Mouse (Mus musculus) C2C12 (cell line): ENCODE measurements around the gene Ggta1.

Source experiments
- CEBPB ChIP-seq: IDR thresholded peaks from one replicate; pipeline ENCODE4 v1.6.1; 2011; ENCODE audit warnings: low read depth, mild to moderate bottlenecking, control low read depth, moderate library complexity
- CTCF ChIP-seq: IDR thresholded peaks from one replicate; pipeline ENCODE4 v1.5.1; 2011; ENCODE audit not compliant: control insufficient read depth, insufficient read depth, insufficient read length
- FOSL1 ChIP-seq: IDR thresholded peaks from one replicate; pipeline ENCODE4 v1.8.0; 2011; ENCODE audit warnings: mild to moderate bottlenecking, low read length; ENCODE audit not compliant: poor library complexity, insufficient read depth, severe bottlenecking
- MAX ChIP-seq: IDR thresholded peaks from one replicate; pipeline ENCODE4 v1.6.1; 2011; ENCODE audit warnings: mild to moderate bottlenecking, control low read depth
- MYOG ChIP-seq: IDR thresholded peaks from one replicate; pipeline ENCODE4 v1.6.1; 2011; ENCODE audit not compliant: control insufficient read depth, insufficient read length; ENCODE audit errors: extremely low read depth
- USF1 ChIP-seq: IDR thresholded peaks from one replicate; pipeline ENCODE4 v1.6.1; 2011; ENCODE audit warnings: low read depth, mild to moderate bottlenecking, control low read depth, moderate library complexity

DNA sequence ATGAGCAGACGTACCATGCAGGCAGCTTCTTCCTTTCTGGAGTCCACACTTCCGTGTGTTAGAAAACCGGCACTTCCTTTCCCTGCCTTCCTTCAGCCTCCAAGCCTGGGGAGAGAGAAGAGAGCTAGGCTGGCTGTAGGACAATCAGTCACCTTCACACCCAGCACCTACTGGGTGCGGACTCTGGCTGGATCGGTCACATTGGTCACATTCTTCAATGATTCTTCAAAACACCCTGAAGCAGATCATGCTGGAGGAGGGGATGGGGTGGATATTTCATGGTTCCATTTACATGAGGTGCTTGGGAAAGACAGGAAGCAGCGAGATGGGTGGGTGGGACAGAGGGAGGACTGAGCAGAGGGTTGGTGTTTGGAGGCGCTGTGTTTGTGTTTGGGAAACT lies 30.5 kb upstream of the Ggta1 start:
- TF ChIP-seq CTCF, result no peak
- no peak for TF ChIP-seq MAX
- TF ChIP-seq MYOG, result no peak
- no peak for TF ChIP-seq CEBPB
- TF ChIP-seq USF1, result no peak
- no peak for TF ChIP-seq FOSL1
